Mouse (Mus musculus) heart, postnatal 0 days (tissue): ENCODE results near the gene Slc6a21. TPM values are rescaled to one million over a fixed set of nuclear protein-coding genes. Genes with fewer than 3 reads are reported as not detected.

Source experiments
- ATAC-seq: fragments of 200-750 bp; cut with Nextera tagmentation; 2 replicates; pipeline ENCODE4 v1.8.0; 2017; ENCODE audit warnings: low read depth, moderate number of reproducible peaks, moderate library complexity; ENCODE audit not compliant: insufficient read depth
- DNase-seq: peaks from one replicate; pipeline ENCODE4 v3.0.0-alpha.2; 2016; ENCODE audit warnings: low spot score
- H3K27ac ChIP-seq: fragments of 300-500 bp; sonication (generic); 2 replicates; pipeline ENCODE4 v1.5.1; 2014; ENCODE audit warnings: low read depth, mild to moderate bottlenecking
- H3K27me3 ChIP-seq: fragments of 300-500 bp; sonication (generic); 2 replicates; pipeline ENCODE4 v1.6.1; 2014; ENCODE audit warnings: low read length, mixed read lengths; ENCODE audit not compliant: control insufficient read depth, insufficient read depth
- H3K36me3 ChIP-seq: fragments of 300-500 bp; sonication (generic); replicated peaks from 2 replicates; pipeline ENCODE4 v1.6.1; 2014; ENCODE audit warnings: low read length, mixed read lengths; ENCODE audit not compliant: control insufficient read depth, insufficient read depth
- H3K4me1 ChIP-seq: fragments of 300-500 bp; sonication (generic); 2 replicates; pipeline ENCODE4 v1.6.1; 2014; ENCODE audit warnings: antibody characterized with exemption; ENCODE audit not compliant: control insufficient read depth, insufficient read depth
- H3K4me2 ChIP-seq: fragments of 300-500 bp; sonication (generic); 2 replicates; pipeline ENCODE4 v1.6.1; 2014; ENCODE audit warnings: low read depth, mild to moderate bottlenecking, low read length, moderate library complexity
- H3K4me3 ChIP-seq: fragments of 300-500 bp; sonication (generic); 2 replicates; pipeline ENCODE4 v1.5.1; 2014; ENCODE audit warnings: low read depth, low read length
- H3K9ac ChIP-seq: fragments of 300-500 bp; sonication (generic); replicated peaks from 2 replicates; pipeline ENCODE4 v1.6.1; 2014; ENCODE audit warnings: low read depth, low read length, mixed read lengths
- H3K9me3 ChIP-seq: fragments of 300-500 bp; sonication (generic); replicated peaks from 2 replicates; pipeline ENCODE4 v1.6.1; 2016; ENCODE audit warnings: low read length; ENCODE audit not compliant: control insufficient read depth
- CTCF ChIP-seq: IDR thresholded peaks from 2 replicates; pipeline ENCODE4 v1.5.1; 2016; ENCODE audit warnings: antibody characterized with exemption, control low read depth, low read depth
- EP300 ChIP-seq: IDR thresholded peaks from 2 replicates; pipeline ENCODE4 v1.6.1; 2016; ENCODE audit warnings: antibody characterized with exemption, low read depth
- WGBS: fragments of 180-500 bp; shearing (Covaris S2); extraction: QIAGEN DNeasy Blood & Tissue Kit; methylation state at CpG from one replicate; pipeline ENCODE4 v1.1.7; 2014; 5-methylcytosine and 5-hydroxymethylcytosine counted together
- polyA plus RNA-seq: library from polyadenylated mRNA; unstranded; fragments of >200 nt; fragmentation: Nextera tagmentation; extraction: Ambion mirVana; gene quantifications from 2 replicates; pipeline ENCODE4 v1.2.1, GENCODE M21; 2015
- total RNA-seq: library from RNA; depleted of rRNA; stranded (reverse); fragments of >200 nt; gene quantifications from 2 replicates; pipeline ENCODE4 v1.2.3, GENCODE M21; 2014; ENCODE audit warnings: low replicate concordance

Slc6a21 gene
- total and polyA plus RNA-seq, 2 experiments from 2014 or later = not detected

- H3K36me3 ChIP-seq = peaks cover 49% of the 10 kb centered on the region
Observed at GRCm38 (mm10) chr7:45308551-45309240, 31.4 kb downstream of the Slc6a21 start.

GRCm38 (mm10) chr7:45309455-45309854 is 32.1 kb downstream of the Slc6a21 start:
- Histone ChIP-seq H3K9me3 (no peaks in the 10 kb centered on the region), H3K4me1 (0 out of 2 replicates have a peak, but pooled peaks cover 4% of the 10 kb centered on the region), H3K27me3 (no peaks in the 10 kb centered on the region), H3K4me3 (no peak overlapping the region), H3K9ac (no peak overlapping the region), H3K36me3 (peaks cover 46% of the 10 kb centered on the region), H3K4me2 (no peak overlapping the region), H3K27ac (no peak overlapping the region)
- ATAC-seq (no peak), DNase-seq (peak; percentile 74)
- TF ChIP-seq EP300 = no peak
- peak; percentile 75 for TF ChIP-seq CTCF
- WGBS = 17% methylated on average over 9 of the region's 9 CpGs

More at GRCm38 (mm10) chr7:45308551-45309240, 31.4 kb downstream of the Slc6a21 start:
- DNase-seq = no peak
- Histone ChIP-seq H3K4me3 (no peak overlapping the region), H3K27ac (no peak overlapping the region), H3K9ac (no peak overlapping the region), H3K27me3 (no peaks in the 10 kb centered on the region), H3K4me2 (no peak overlapping the region), H3K9me3 (no peaks in the 10 kb centered on the region), H3K4me1 (0 out of 2 replicates have a peak, but pooled peaks cover 4% of the 10 kb centered on the region)
- no peak for ATAC-seq
- WGBS = 75% methylated on average over 15 of the region's 15 CpGs
- no peak for TF ChIP-seq CTCF
- TF ChIP-seq EP300 = no peak

GRCm38 (mm10) chr7:45312023-45312422 is 34.7 kb downstream of the Slc6a21 start:
- Histone ChIP-seq H3K36me3 (peaks cover 40% of the 10 kb centered on the region), H3K4me2 (no peak overlapping the region), H3K27ac (no peak overlapping the region), H3K9ac (no peak overlapping the region), H3K27me3 (no peaks in the 10 kb centered on the region), H3K4me1 (0 out of 2 replicates have a peak, but pooled peaks cover 4% of the 10 kb centered on the region), H3K4me3 (no peak overlapping the region), H3K9me3 (no peaks in the 10 kb centered on the region)
- DNase-seq = no peak
- ATAC-seq = peak; percentile 51; the same call in 1 of the 2 replicates
- 46% methylated on average over 8 of the region's 8 CpGs for WGBS
- TF ChIP-seq CTCF (no peak), EP300 (no peak)

- ATAC-seq (no peak), DNase-seq (no peak)
- H3K4me3 ChIP-seq = no peak overlapping the region
- 34% methylated on average over 10 of the region's 10 CpGs for WGBS
- H3K4me1 ChIP-seq = 0 out of 2 replicates have a peak, but pooled peaks cover 4% of the 10 kb centered on the region
- TF ChIP-seq CTCF = no peak
- TF ChIP-seq EP300 = no peak
- no peak overlapping the region for H3K4me2 ChIP-seq
- H3K9me3 ChIP-seq = no peaks in the 10 kb centered on the region
- H3K36me3 ChIP-seq = peaks cover 38% of the 10 kb centered on the region
- H3K9ac ChIP-seq = no peak overlapping the region
- H3K27ac ChIP-seq = no peak overlapping the region
- H3K27me3 ChIP-seq = no peaks in the 10 kb centered on the region
Observed at GRCm38 (mm10) chr7:45312686-45313453, 35.6 kb downstream of the Slc6a21 start.

- Histone ChIP-seq H3K9ac (no peak overlapping the region), H3K36me3 (peaks cover 38% of the 10 kb centered on the region), H3K27ac (no peak overlapping the region), H3K4me1 (0 out of 2 replicates have a peak, but pooled peaks cover 4% of the 10 kb centered on the region), H3K4me2 (no peak overlapping the region), H3K27me3 (no peaks in the 10 kb centered on the region), H3K9me3 (no peaks in the 10 kb centered on the region), H3K4me3 (no peak overlapping the region)
- ATAC-seq = no peak
- 39% methylated on average over 9 of the region's 9 CpGs for WGBS
- no peak for DNase-seq
- TF ChIP-seq EP300 (no peak), CTCF (no peak)
Observed at GRCm38 (mm10) chr7:45313495-45313894, 36.2 kb downstream of the Slc6a21 start.
